Mouse (Mus musculus): ENCODE measurements around the gene Btbd9. TPM values are rescaled to one million over a fixed set of nuclear protein-coding genes. Genes with fewer than 3 reads are reported as not detected.

The Btbd9 gene
- polyA plus RNA-seq, 1 experiment from 2014 or later: 76.1 TPM

GRCm38 (mm10) chr17:30272769-30273168 lies 303.5 kb downstream of the Btbd9 start:
- Histone ChIP-seq H3K36me3 (peaks cover 9% of the 10 kb centered on the region), H3K4me2 (replicated peaks) (no peak overlapping the region), H3K4me3 (no peak overlapping the region), H3K9me3 (no peaks in the 10 kb centered on the region), H3K27ac (no peak overlapping the region), H3K4me1 (peaks cover 6% of the 10 kb centered on the region; the same call in 1 of the 2 replicates), H3K27me3 (no peaks in the 10 kb centered on the region), H3K9ac (no peak overlapping the region)
- no peak for ATAC-seq (ENCODE audit: low FRiP score, low read depth)
- WGBS: 90% methylated on average over 6 of the region's 6 CpGs

GRCm38 (mm10) chr17:30269136-30270063 lies 306.9 kb downstream of the Btbd9 start:
- Histone ChIP-seq H3K9ac (no peak overlapping the region), H3K36me3 (peaks cover 9% of the 10 kb centered on the region), H3K27ac (no peak overlapping the region), H3K4me3 (no peak overlapping the region), H3K4me2 (replicated peaks) (no peak overlapping the region), H3K9me3 (no peaks in the 10 kb centered on the region), H3K27me3 (no peaks in the 10 kb centered on the region), H3K4me1 (peaks cover 10% of the 10 kb centered on the region)
- ATAC-seq (ENCODE audit: low FRiP score, low read depth): no peak
- WGBS: 79% methylated on average over 11 of the region's 11 CpGs

- whole genome bisulfite sequencing: 91% methylated on average over 8 of the region's 8 CpGs
- H3K9me3 ChIP-seq: no peaks in the 10 kb centered on the region
These were observed 307.8 kb downstream of the Btbd9 start for GRCm38 (mm10) chr17:30268456-30268855.

GRCm38 (mm10) chr17:30267432-30267973 lies 308.8 kb downstream of the Btbd9 start:
- H3K9me3 ChIP-seq: no peaks in the 10 kb centered on the region
- H3K9ac ChIP-seq: no peak overlapping the region
- 67% methylated on average over 5 of the region's 5 CpGs for WGBS
- no peak overlapping the region for H3K27ac ChIP-seq
- H3K4me3 ChIP-seq: no peak overlapping the region
- peaks cover 26% of the 10 kb centered on the region for H3K4me1 ChIP-seq
- peaks cover 2% of the 10 kb centered on the region; the same call in 1 of the 2 replicates for H3K36me3 ChIP-seq
- no peak overlapping the region for H3K4me2 ChIP-seq (replicated peaks)
- ATAC-seq (ENCODE audit: low FRiP score, low read depth): no peak
- no peaks in the 10 kb centered on the region for H3K27me3 ChIP-seq

More at GRCm38 (mm10) chr17:30268456-30268855, 307.8 kb downstream of the Btbd9 start:
- Histone ChIP-seq H3K4me3 (no peak overlapping the region), H3K27me3 (no peaks in the 10 kb centered on the region), H3K27ac (no peak overlapping the region), H3K9ac (no peak overlapping the region), H3K4me1 (peaks cover 17% of the 10 kb centered on the region), H3K36me3 (peaks cover 7% of the 10 kb centered on the region; the same call in 1 of the 2 replicates), H3K4me2 (replicated peaks) (no peak overlapping the region)
- no peak for ATAC-seq (ENCODE audit: low FRiP score, low read depth)

- Histone ChIP-seq H3K4me1 (peaks cover 51% of the 10 kb centered on the region), H3K27me3 (no peaks in the 10 kb centered on the region), H3K36me3 (no peaks in the 10 kb centered on the region), H3K9me3 (no peaks in the 10 kb centered on the region), H3K27ac (no peak overlapping the region), H3K4me3 (no peak overlapping the region), H3K9ac (no peak overlapping the region), H3K4me2 (replicated peaks) (no peak overlapping the region)
- ATAC-seq (ENCODE audit: low FRiP score, low read depth): no peak
- WGBS: 37% methylated on average over 2 of the region's 2 CpGs
These were observed 312.8 kb downstream of the Btbd9 start for GRCm38 (mm10) chr17:30263535-30263934.

GRCm38 (mm10) chr17:30262943-30263342 lies 313.3 kb downstream of the Btbd9 start:
- no peaks in the 10 kb centered on the region for H3K27me3 ChIP-seq
- no peaks in the 10 kb centered on the region for H3K9me3 ChIP-seq
- no peak overlapping the region for H3K9ac ChIP-seq
- H3K4me2 ChIP-seq (replicated peaks): no peak overlapping the region
- no peaks in the 10 kb centered on the region for H3K36me3 ChIP-seq
- peaks cover 57% of the 10 kb centered on the region for H3K4me1 ChIP-seq
- 42% methylated on average over 6 of the region's 6 CpGs for WGBS
- H3K27ac ChIP-seq: no peak overlapping the region; the same call in 1 of the 2 replicates
- H3K4me3 ChIP-seq: no peak overlapping the region
- no peak for ATAC-seq (ENCODE audit: low FRiP score, low read depth)

- Histone ChIP-seq H3K9ac (no peak overlapping the region), H3K27ac (no peak overlapping the region; the same call in 1 of the 2 replicates)
- ATAC-seq (ENCODE audit: low FRiP score, low read depth): no peak
These were observed 313.8 kb downstream of the Btbd9 start for GRCm38 (mm10) chr17:30262440-30262839.

GRCm38 (mm10) chr17:30261983-30262340 lies 314.3 kb downstream of the Btbd9 start:
- Histone ChIP-seq H3K9ac (no peak overlapping the region), H3K27me3 (no peaks in the 10 kb centered on the region), H3K4me2 (replicated peaks) (no peak overlapping the region), H3K4me1 (peaks cover 60% of the 10 kb centered on the region), H3K4me3 (no peak overlapping the region), H3K27ac (no peak overlapping the region), H3K36me3 (no peaks in the 10 kb centered on the region), H3K9me3 (no peaks in the 10 kb centered on the region)
- WGBS: 67% methylated on average over 3 of the region's 3 CpGs
- no peak for ATAC-seq (ENCODE audit: low FRiP score, low read depth)

More at GRCm38 (mm10) chr17:30262440-30262839, 313.8 kb downstream of the Btbd9 start:
- Histone ChIP-seq H3K27me3 (no peaks in the 10 kb centered on the region), H3K9me3 (no peaks in the 10 kb centered on the region), H3K4me2 (replicated peaks) (no peak overlapping the region), H3K4me1 (peaks cover 60% of the 10 kb centered on the region), H3K4me3 (no peak overlapping the region), H3K36me3 (no peaks in the 10 kb centered on the region)
- 50% methylated on average over 4 of the region's 4 CpGs for WGBS

- ATAC-seq (ENCODE audit: low FRiP score, low read depth): no peak
- Histone ChIP-seq H3K9me3 (no peaks in the 10 kb centered on the region), H3K9ac (no peak overlapping the region), H3K4me2 (replicated peaks) (no peak overlapping the region), H3K36me3 (no peaks in the 10 kb centered on the region), H3K27me3 (no peaks in the 10 kb centered on the region), H3K4me1 (peaks cover 60% of the 10 kb centered on the region), H3K27ac (no peak overlapping the region), H3K4me3 (no peak overlapping the region)
- WGBS: 76% methylated on average over 10 of the region's 10 CpGs
These were observed 314.8 kb downstream of the Btbd9 start for GRCm38 (mm10) chr17:30261307-30261982.

GRCm38 (mm10) chr17:30260641-30261306 lies 315.5 kb downstream of the Btbd9 start:
- Histone ChIP-seq H3K36me3 (no peaks in the 10 kb centered on the region), H3K4me3 (no peak overlapping the region), H3K27me3 (no peaks in the 10 kb centered on the region), H3K9me3 (no peaks in the 10 kb centered on the region), H3K27ac (no peak overlapping the region), H3K9ac (no peak overlapping the region), H3K4me1 (peaks cover 66% of the 10 kb centered on the region), H3K4me2 (replicated peaks) (no peak overlapping the region)
- ATAC-seq (ENCODE audit: low FRiP score, low read depth): no peak
- 66% methylated on average over 6 of the region's 6 CpGs for WGBS

GRCm38 (mm10) chr17:30259938-30260337 lies 316.4 kb downstream of the Btbd9 start:
- H3K4me1 ChIP-seq: peaks cover 72% of the 10 kb centered on the region

More at GRCm38 (mm10) chr17:30259938-30260337, 316.4 kb downstream of the Btbd9 start:
- Histone ChIP-seq H3K36me3 (no peaks in the 10 kb centered on the region), H3K27me3 (no peaks in the 10 kb centered on the region), H3K9me3 (no peaks in the 10 kb centered on the region), H3K4me2 (replicated peaks) (no peak overlapping the region), H3K4me3 (no peak overlapping the region), H3K27ac (no peak overlapping the region), H3K9ac (no peak overlapping the region)
- 76% methylated on average over 6 of the region's 6 CpGs for WGBS
- ATAC-seq (ENCODE audit: low FRiP score, low read depth): no peak

All from limb, embryonic 13.5 days (tissue).